In the genomic region with DNA sequence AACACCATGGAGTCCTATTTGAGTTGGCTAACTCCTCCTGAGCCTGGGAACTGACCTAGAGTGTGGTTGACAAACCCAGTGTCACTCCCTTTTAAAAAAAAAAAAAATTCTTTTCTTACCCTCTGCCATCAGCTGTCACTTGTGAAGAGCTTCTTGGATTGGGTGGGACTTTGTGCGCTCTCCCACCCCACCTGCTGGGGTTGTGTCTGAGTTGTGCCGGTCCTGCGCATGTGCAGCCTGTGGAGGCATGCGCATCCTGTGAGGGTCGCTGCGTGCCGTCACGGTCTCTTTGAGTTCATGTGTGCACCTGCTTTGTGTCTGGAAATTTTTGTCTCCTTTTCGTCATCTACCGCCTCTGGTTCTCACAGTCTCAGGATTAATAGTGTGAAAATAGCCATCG, we compare ENCODE assay signal across 1 mouse cellular context.
TF ChIP-seq lines count a peak whose summit lies in the region.

No protein-coding gene starts in this region.

TF ChIP-seq in CH12.LX, 34 proteins besides CTCF, POLR2A, EP300 and RAD21 (continued from another document):
- TF ChIP-seq TBP (conservative IDR thresholded peaks at IDR 0.05; ENCODE audit: low read depth, low read length) = 0 out of 2 replicates have a peak, but pooled peaks have one; percentile 28
- no peak for TF ChIP-seq E2F4 (IDR thresholded peaks at IDR 0.05; ENCODE audit: insufficient replicate concordance, low read depth, low read length)
- TF ChIP-seq NELFE (IDR thresholded peaks at IDR 0.05; ENCODE audit: low read depth, low read length) = no peak; the same call in 1 of the 2 replicates
- no peak for TF ChIP-seq JUN (IDR thresholded peaks at IDR 0.05; ENCODE audit: insufficient read depth, low read depth, low read length)
- peak; percentile 98 for TF ChIP-seq NRF1 (IDR thresholded peaks at IDR 0.05; ENCODE audit: low read depth, low read length)
- no peak for TF ChIP-seq CHD1 (IDR thresholded peaks at IDR 0.05; ENCODE audit: low read depth, low read length)
- TF ChIP-seq MAZ (IDR thresholded peaks at IDR 0.05; ENCODE audit: low read depth, low read length) = no peak
- no peak for TF ChIP-seq ZKSCAN1 (IDR thresholded peaks at IDR 0.05; ENCODE audit: borderline replicate concordance, low read depth, low read length)
- TF ChIP-seq ELF1 (IDR thresholded peaks at IDR 0.05; ENCODE audit: low read depth, low read length) = no peak; the same call in 1 of the 2 replicates
- no peak for TF ChIP-seq SIN3A (IDR thresholded peaks at IDR 0.05; ENCODE audit: low read length)
- TF ChIP-seq ETS1 (conservative IDR thresholded peaks at IDR 0.05; ENCODE audit: low read depth, low read length) = peak; percentile 81
- no peak for TF ChIP-seq ZMIZ1 (IDR thresholded peaks at IDR 0.05; ENCODE audit: low read depth, low read length)
- peak; percentile 52; the same call in 1 of the 2 replicates for TF ChIP-seq TCF12 (IDR thresholded peaks at IDR 0.05; ENCODE audit: low read depth, low read length)
- peak; percentile 42; the same call in 1 of the 2 replicates for TF ChIP-seq MAX (IDR thresholded peaks at IDR 0.05; ENCODE audit: low read length)
- TF ChIP-seq MEF2A (IDR thresholded peaks at IDR 0.05; ENCODE audit: borderline replicate concordance, low read depth, low read length) = no peak; the same call in none of the 2 replicates
- TF ChIP-seq MAFK (IDR thresholded peaks at IDR 0.05; ENCODE audit: insufficient replicate concordance, low read length) = no peak
